Mouse (Mus musculus) embryonic facial prominence, embryonic 15.5 days (tissue): ENCODE measurements around the gene Taf12. TPM values are rescaled to one million over a fixed set of nuclear protein-coding genes. Genes with fewer than 3 reads are reported as not detected.
"Not testable (repeated sequence)": the region's sequence is repeated elsewhere in the genome, so short reads cannot be mapped to it uniquely, and the experiment has no call there.

ENCODE experiments used
- ATAC-seq: fragments of 200-750 bp; cut with Nextera tagmentation; 2 replicates; pipeline ENCODE4 v1.8.0; 2017; ENCODE audit warnings: low read depth, moderate TSS enrichment; ENCODE audit not compliant: insufficient number of reproducible peaks, low FRiP score, low TSS enrichment
- H3K27ac ChIP-seq: fragments of 300-500 bp; sonication (generic); replicated peaks from 2 replicates; pipeline ENCODE4 v1.5.1; 2015; ENCODE audit warnings: mild to moderate bottlenecking, inconsistent platforms
- H3K27me3 ChIP-seq: fragments of 300-500 bp; sonication (generic); 2 replicates; pipeline ENCODE4 v1.6.1; 2015; ENCODE audit warnings: inconsistent platforms
- H3K36me3 ChIP-seq: fragments of 300-500 bp; sonication (generic); 2 replicates; pipeline ENCODE4 v1.6.1; 2015; ENCODE audit warnings: mild to moderate bottlenecking, inconsistent platforms
- H3K4me1 ChIP-seq: fragments of 300-500 bp; sonication (generic); 2 replicates; pipeline ENCODE4 v1.6.1; 2015; ENCODE audit warnings: inconsistent platforms
- H3K4me2 ChIP-seq: fragments of 300-500 bp; sonication (generic); replicated peaks from 2 replicates; pipeline ENCODE4 v1.6.1; 2015; ENCODE audit warnings: mild to moderate bottlenecking, inconsistent platforms
- H3K4me3 ChIP-seq: fragments of 300-500 bp; sonication (generic); replicated peaks from 2 replicates; pipeline ENCODE4 v1.5.1; 2015; ENCODE audit warnings: mild to moderate bottlenecking, inconsistent platforms
- H3K9ac ChIP-seq: fragments of 300-500 bp; sonication (generic); 2 replicates; pipeline ENCODE4 v1.6.1; 2015; ENCODE audit warnings: inconsistent platforms
- H3K9me3 ChIP-seq: fragments of 300-500 bp; sonication (generic); replicated peaks from 2 replicates; pipeline ENCODE4 v1.6.1; 2016; ENCODE audit warnings: inconsistent platforms
- WGBS: fragments of 180-500 bp; shearing (Covaris S2); methylation state at CpG from one replicate; pipeline ENCODE4 v1.1.7; 2015; 5-methylcytosine and 5-hydroxymethylcytosine counted together
- polyA plus RNA-seq: library from polyadenylated mRNA; unstranded; fragments of >200 nt; fragmentation: Nextera tagmentation; extraction: Ambion mirVana; gene quantifications from 2 replicates; pipeline ENCODE4 v1.2.1, GENCODE M21; 2015

The Taf12 gene
- polyA plus RNA-seq, 1 experiment from 2014 or later = 44.4 TPM

DNA sequence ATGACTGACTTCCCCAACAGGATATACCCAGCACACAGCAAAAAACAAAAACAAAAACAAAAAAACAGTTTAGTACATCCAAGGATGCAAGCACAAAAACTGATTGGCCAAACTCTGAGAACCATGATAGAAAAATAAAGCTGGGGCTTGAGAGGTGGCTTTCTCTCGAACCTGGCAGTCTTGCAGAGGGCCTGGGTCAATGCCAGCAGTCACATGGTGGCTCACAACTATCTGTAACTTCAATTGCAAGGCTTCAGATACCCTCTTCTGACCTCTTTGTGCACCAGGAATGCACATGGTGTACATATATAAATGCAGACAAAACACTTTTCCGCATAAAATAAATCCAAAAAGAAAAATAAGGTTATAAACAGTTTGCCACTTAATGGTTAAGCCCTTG lies 1.0 kb upstream of the Taf12 start:
- ATAC-seq = no peak

DNA sequence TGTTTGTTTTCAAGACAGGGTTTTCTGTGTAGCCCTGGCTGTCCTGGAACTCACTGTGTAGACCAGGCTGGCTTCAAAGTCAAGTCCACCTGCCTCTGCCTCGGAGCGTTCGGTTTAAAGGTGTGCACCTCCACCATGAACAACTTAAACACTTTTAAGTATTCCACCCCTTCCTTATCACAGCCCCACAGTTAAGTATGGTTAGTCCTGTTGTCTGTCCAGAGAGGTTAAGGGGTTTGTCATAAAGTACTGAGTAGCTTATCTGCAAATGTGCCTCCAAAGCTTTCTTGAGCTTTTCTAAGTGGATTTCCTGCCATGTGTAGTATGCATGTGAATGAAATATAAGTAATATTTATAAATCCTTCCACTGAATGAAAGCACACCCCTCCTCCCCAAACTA lies 1.8 kb downstream of the Taf12 start:
- Histone ChIP-seq H3K9me3 (no peaks in the 10 kb centered on the region), H3K9ac (no peak overlapping the region), H3K4me1 (peaks cover 13% of the 10 kb centered on the region), H3K36me3 (no peaks in the 10 kb centered on the region), H3K27me3 (no peaks in the 10 kb centered on the region), H3K4me3 (no peak overlapping the region), H3K27ac (no peak overlapping the region), H3K4me2 (no peak overlapping the region)
- no peak for ATAC-seq
- 86% methylated on average over 3 of the region's 3 CpGs for WGBS

More for the DNA sequence above, 1.0 kb upstream of the Taf12 start:
- Histone ChIP-seq H3K9ac (no peak overlapping the region), H3K27ac (no peak overlapping the region), H3K36me3 (no peaks in the 10 kb centered on the region), H3K4me2 (peak overlapping the region; percentile 85), H3K9me3 (no peaks in the 10 kb centered on the region), H3K4me1 (peaks cover 20% of the 10 kb centered on the region), H3K4me3 (peak overlapping the region; percentile 64), H3K27me3 (no peaks in the 10 kb centered on the region)
- 59% methylated on average over 2 of the region's 2 CpGs for WGBS

DNA sequence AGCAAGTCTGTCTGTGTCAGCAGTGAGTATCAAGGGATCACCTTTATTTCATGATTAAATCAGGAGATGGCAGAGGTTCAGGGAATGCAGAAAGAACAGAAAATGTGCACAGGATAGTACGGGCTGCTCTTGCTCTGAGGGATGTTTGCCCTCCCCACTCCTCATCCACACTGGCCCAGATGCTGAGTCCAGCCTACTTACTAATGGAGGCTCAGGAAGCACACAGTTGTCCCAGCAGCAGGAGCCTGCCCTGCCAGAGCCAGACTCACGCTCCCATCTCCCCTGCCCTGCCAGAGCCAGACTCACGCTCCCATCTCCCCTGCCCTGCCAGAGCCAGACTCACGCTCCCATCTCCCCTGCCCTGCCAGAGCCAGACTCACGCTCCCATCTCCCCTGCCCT lies 14.7 kb downstream of the Taf12 start:
- 80% methylated on average over 3 of the region's 5 CpGs for WGBS
- not testable (repeated sequence) for ATAC-seq
- H3K36me3 ChIP-seq = peaks cover 64% of the 10 kb centered on the region

DNA sequence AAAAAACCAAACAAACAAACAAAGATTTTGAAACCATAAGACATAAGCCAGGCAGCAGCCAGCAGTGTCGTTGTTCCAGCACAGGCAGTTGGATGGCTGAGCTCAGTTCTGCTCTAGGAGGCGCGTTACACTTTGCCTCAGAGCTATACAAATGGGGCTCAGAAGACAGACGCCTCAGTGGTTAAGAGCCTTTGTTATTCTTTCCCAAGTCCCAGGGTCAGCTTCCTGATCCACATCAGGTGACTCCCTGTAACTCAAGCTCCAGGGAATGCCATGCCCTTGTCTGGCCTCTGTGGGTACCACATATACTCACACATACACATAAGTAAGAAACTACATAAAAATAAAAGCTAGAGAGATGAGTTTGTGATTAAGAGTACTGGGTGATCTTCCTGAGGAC lies 16.9 kb downstream of the Taf12 start:
- H3K9ac ChIP-seq = no peak overlapping the region
- no peak for ATAC-seq
- no peaks in the 10 kb centered on the region for H3K27me3 ChIP-seq
- peaks cover 51% of the 10 kb centered on the region for H3K36me3 ChIP-seq
- H3K9me3 ChIP-seq = no peaks in the 10 kb centered on the region
- WGBS = 94% methylated on average over 4 of the region's 4 CpGs
- H3K27ac ChIP-seq = no peak overlapping the region
- H3K4me3 ChIP-seq = no peak overlapping the region
- H3K4me1 ChIP-seq = no peaks in the 10 kb centered on the region
- H3K4me2 ChIP-seq = no peak overlapping the region

More for the DNA sequence above, 14.7 kb downstream of the Taf12 start:
- not testable (repeated sequence) for H3K4me1 ChIP-seq, H3K9ac ChIP-seq, H3K27me3 ChIP-seq, H3K4me3 ChIP-seq, H3K4me2 ChIP-seq, H3K27ac ChIP-seq, H3K9me3 ChIP-seq

DNA sequence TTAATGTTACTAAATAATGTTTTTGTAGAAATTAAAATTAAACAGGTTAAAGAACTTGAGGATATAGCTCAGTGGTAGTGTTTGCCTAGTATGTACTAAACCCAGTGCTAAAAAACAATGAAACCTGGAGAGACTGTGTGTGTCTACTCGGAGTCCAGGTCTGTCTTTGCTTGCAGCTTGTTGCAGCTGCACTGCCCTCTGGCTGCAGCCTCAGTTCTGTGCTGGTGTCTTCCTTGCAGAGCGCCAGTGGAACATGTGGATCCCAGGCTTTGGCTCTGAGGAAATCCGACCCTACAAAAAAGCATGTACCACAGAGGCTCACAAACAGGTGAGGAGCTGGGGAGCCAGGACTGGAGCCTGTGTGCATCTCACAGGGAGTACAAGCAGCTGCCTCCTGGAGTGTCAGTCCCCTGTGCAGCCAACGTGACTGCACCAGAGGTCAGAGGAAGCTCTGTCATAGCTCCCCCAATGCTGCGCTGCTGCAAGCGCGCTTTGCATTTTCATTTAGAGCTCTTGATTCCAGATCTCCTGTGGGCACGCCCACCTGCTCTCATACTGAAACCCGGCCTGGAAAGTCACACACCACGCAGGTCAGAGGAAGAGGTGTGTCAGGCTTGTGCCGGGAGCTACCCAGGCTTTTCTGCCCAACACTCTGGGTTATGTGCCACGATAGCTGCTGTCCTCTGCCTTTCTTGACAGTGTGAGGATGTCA lies 17.6 kb downstream of the Taf12 start:
- 73% methylated on average over 12 of the region's 12 CpGs for WGBS
- Histone ChIP-seq H3K4me3 (no peak overlapping the region), H3K27ac (no peak overlapping the region), H3K4me2 (no peak overlapping the region), H3K4me1 (no peaks in the 10 kb centered on the region), H3K36me3 (peaks cover 45% of the 10 kb centered on the region), H3K27me3 (no peaks in the 10 kb centered on the region), H3K9me3 (no peaks in the 10 kb centered on the region), H3K9ac (no peak overlapping the region)
- ATAC-seq = no peak

DNA sequence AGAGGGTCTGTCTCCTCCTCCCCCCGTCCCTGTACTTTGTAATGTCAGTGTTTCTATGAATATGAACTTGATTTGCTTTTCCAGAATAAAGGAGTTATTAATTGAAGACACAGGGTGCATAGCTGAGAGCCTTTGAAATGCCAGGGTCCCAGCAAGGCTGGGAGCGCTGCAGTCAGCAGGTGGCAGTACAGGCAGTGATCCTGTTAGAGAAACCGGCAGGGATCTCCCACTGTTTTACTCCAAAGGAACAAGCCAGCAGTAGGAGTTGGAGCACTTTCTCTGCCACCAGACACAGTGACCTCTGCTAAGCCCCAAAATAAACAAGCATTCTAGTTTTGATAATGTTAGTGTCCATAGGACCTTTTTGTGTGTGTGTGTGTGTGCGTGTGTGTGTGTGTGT lies 18.8 kb downstream of the Taf12 start:
- no peaks in the 10 kb centered on the region for H3K27me3 ChIP-seq
- H3K9me3 ChIP-seq = no peaks in the 10 kb centered on the region
- no peak overlapping the region for H3K9ac ChIP-seq
- no peaks in the 10 kb centered on the region for H3K4me1 ChIP-seq
- peaks cover 39% of the 10 kb centered on the region for H3K36me3 ChIP-seq
- no peak overlapping the region for H3K27ac ChIP-seq
- no peak for ATAC-seq
- 43% methylated on average over 4 of the region's 4 CpGs for WGBS
- H3K4me2 ChIP-seq = no peak overlapping the region
- H3K4me3 ChIP-seq = no peak overlapping the region

DNA sequence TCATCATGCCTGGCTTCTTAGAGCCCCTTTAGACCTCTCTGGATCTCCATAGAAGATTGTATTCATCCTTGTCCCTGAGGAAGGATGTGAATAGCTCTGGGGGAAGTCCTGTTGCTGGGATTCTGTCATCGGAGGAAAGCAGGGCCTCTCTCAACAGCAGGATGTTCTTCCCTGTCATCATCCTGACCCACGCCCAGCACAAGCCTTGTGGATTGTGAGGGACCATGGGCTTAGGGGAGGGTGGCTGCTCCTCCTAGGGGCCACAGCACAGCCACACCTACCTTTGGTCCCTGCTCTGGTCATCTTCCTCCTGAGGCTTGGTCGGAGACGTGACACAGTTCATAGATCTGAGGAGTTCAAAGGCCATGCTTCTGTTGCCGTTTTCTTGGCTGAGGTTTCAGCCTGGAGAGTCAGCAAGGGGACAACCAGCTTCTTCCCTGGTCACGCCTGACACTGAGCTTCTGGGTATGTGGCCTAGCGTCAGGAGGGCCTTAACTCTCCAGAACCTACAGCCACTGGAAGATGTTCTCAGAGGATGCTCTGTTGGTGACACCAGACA lies 19.6 kb downstream of the Taf12 start:
- peaks cover 39% of the 10 kb centered on the region for H3K36me3 ChIP-seq
- 77% methylated on average over 7 of the region's 7 CpGs for WGBS
- no peak overlapping the region for H3K4me3 ChIP-seq
- no peak overlapping the region for H3K4me2 ChIP-seq
- no peaks in the 10 kb centered on the region for H3K27me3 ChIP-seq
- no peak overlapping the region for H3K27ac ChIP-seq
- H3K4me1 ChIP-seq = no peaks in the 10 kb centered on the region
- ATAC-seq = no peak
- H3K9me3 ChIP-seq = no peaks in the 10 kb centered on the region
- H3K9ac ChIP-seq = no peak overlapping the region

DNA sequence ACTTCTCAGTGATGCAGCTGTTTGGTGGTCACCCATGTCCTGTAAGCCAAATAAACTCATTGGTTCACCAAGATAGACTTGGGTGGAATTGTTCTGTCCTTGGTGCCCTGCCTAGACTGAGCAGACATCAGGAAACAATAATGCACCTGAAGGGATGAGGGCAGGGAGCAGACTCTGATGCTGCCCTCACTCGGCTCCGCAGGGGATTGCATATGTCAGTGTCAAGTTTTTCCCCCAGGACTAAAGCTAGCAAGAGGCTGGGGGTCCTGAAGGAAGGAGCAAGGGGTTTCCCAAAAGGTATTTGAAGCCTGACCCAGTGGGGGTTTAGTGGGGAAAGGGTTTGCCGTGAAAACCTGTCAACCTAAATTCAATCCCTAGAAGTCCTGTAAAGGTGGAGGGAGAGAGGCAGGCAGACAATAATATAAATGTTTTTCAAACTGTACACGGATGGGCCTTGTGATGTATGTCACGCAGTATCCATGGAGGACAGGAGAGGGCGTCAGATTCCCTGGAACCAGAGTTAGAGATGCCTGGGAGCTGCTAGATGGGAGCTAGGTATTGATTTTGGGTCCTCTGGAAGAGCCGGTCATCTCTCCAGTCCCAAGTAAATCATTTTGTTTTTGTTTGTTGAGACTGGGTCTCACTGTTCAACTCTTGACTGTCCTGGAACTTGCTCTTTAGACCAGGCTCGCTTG lies 21.7 kb downstream of the Taf12 start:
- Histone ChIP-seq H3K9ac (no peak overlapping the region), H3K4me3 (no peak overlapping the region), H3K27me3 (no peaks in the 10 kb centered on the region), H3K27ac (no peak overlapping the region), H3K4me1 (no peaks in the 10 kb centered on the region), H3K9me3 (no peaks in the 10 kb centered on the region), H3K4me2 (no peak overlapping the region), H3K36me3 (peaks cover 31% of the 10 kb centered on the region)
- 47% methylated on average over 8 of the region's 8 CpGs for WGBS
- no peak for ATAC-seq

DNA sequence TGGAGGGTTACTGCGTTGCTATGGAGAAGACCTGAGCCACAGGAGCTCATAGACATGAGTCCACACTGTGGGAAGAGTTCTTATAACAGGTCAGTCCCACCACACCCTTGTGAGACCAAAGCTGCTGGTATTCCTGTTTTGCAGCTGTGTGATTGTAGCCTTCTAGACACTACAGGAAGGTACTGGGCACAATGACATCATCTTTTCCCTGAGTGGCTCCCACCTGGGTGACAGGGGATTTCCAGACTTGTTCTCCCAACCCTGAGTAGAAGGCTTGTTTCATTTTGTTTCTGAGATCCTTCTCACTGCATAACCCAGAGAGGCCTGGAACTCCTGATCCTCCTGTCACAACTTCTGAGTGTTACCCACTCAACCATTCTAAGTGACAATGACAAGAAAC lies 25.7 kb downstream of the Taf12 start:
- Histone ChIP-seq H3K4me2 (no peak overlapping the region), H3K36me3 (no peaks in the 10 kb centered on the region), H3K4me3 (no peak overlapping the region), H3K9me3 (no peaks in the 10 kb centered on the region), H3K27ac (no peak overlapping the region), H3K4me1 (peaks cover 14% of the 10 kb centered on the region; the same call in 1 of the 2 replicates), H3K9ac (no peak overlapping the region), H3K27me3 (no peaks in the 10 kb centered on the region)
- WGBS = 87% methylated on average over 1 of the region's 1 CpGs
- no peak for ATAC-seq

DNA sequence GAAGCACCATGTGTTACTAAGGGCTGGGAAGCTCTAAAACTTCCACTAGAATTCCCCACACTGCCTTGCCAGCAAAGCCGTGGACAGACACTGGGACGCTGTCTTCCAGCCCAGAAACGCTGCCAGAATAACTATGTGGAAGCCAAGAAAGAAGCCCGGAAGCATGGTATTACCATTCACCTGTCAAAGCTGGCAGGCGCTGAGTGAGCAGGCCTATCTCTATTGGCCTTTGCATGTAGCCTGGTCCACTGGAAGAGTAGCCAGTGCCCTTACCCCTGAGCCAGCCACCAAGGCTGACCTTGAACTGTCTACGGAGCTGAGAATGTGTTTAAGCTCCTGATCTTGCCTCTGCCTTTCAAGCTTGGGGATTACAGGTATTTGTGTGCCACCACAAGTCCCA lies 27.3 kb downstream of the Taf12 start:
- H3K9me3 ChIP-seq = no peaks in the 10 kb centered on the region
- 76% methylated on average over 6 of the region's 6 CpGs for WGBS
- H3K27ac ChIP-seq = 0 out of 2 replicates have a peak overlapping the region, but pooled peaks have one; percentile 11
- H3K36me3 ChIP-seq = no peaks in the 10 kb centered on the region
- no peak for ATAC-seq
- H3K27me3 ChIP-seq = no peaks in the 10 kb centered on the region
- no peak overlapping the region for H3K9ac ChIP-seq
- no peak overlapping the region for H3K4me2 ChIP-seq
- peaks cover 14% of the 10 kb centered on the region; the same call in 1 of the 2 replicates for H3K4me1 ChIP-seq
- H3K4me3 ChIP-seq = no peak overlapping the region
